Mouse (Mus musculus): ENCODE measurements around the gene Mup8.
"Not testable (repeated sequence)": the region's sequence is repeated elsewhere in the genome, so short reads cannot be mapped to it uniquely, and the experiment has no call there.

Mup8 gene

GRCm38 (mm10) chr4:60222499-60222898 lies at the start of gene Mup8:
Gene Mup8, minus strand, starts transcription at chr4:60222599.
- DNase-seq (ENCODE audit: low spot score in 2 of 2) = not testable (repeated sequence)

- DNase-seq (ENCODE audit: low spot score in 2 of 2) = not testable (repeated sequence)
Measured at GRCm38 (mm10) chr4:60265977-60266770, 43.8 kb upstream of the Mup8 start.

GRCm38 (mm10) chr4:60262706-60263105 lies 40.3 kb upstream of the Mup8 start:
- not testable (repeated sequence) for DNase-seq (ENCODE audit: low spot score in 2 of 2)

Measured in spleen, postnatal 10 days (tissue).